Mouse (Mus musculus): Measurements from ENCODE around the gene Gpsm2. TPM values are rescaled to one million over a fixed set of nuclear protein-coding genes. Genes with fewer than 3 reads are reported as not detected.

The Gpsm2 gene
- polyA plus RNA-seq, 1 experiment from 2014 or later: 35.9 TPM

Other genes with a start within 250 kb of the Gpsm2 start
- gene 1700013F07Rik, start 188.2 kb downstream of the Gpsm2 start, polyA plus RNA-seq (2015; fragmentation: Nextera tagmentation; extraction: Ambion mirVana): not detected in 2 replicates
- gene 5330417C22Rik, start 185.8 kb downstream of the Gpsm2 start, polyA plus RNA-seq (2015; fragmentation: Nextera tagmentation; extraction: Ambion mirVana): 0.09 and 0.10 TPM in 2 replicates
- gene Tmem167b, start 159.8 kb downstream of the Gpsm2 start, polyA plus RNA-seq (2015; fragmentation: Nextera tagmentation; extraction: Ambion mirVana): 13.7 and 18.5 TPM in 2 replicates
- 13.0 and 17.4 TPM in 2 replicates for gene Taf13, start 150.6 kb downstream of the Gpsm2 start, polyA plus RNA-seq (2015; fragmentation: Nextera tagmentation; extraction: Ambion mirVana)
- 1.7 and 1.8 TPM in 2 replicates for gene Wdr47, start 131.0 kb downstream of the Gpsm2 start, polyA plus RNA-seq (2015; fragmentation: Nextera tagmentation; extraction: Ambion mirVana)
- gene Clcc1, start 68.4 kb downstream of the Gpsm2 start, polyA plus RNA-seq (2015; fragmentation: Nextera tagmentation; extraction: Ambion mirVana): 44.6 and 49.3 TPM in 2 replicates
- 0.37 and 0.56 TPM in 2 replicates for gene Aknad1, start 17.3 kb upstream of the Gpsm2 start, polyA plus RNA-seq (2015; fragmentation: Nextera tagmentation; extraction: Ambion mirVana)
- gene Stxbp3, start 118.2 kb upstream of the Gpsm2 start, polyA plus RNA-seq (2015; fragmentation: Nextera tagmentation; extraction: Ambion mirVana): 19.0 and 24.6 TPM in 2 replicates
- gene Fndc7, start 167.7 kb upstream of the Gpsm2 start, polyA plus RNA-seq (2015; fragmentation: Nextera tagmentation; extraction: Ambion mirVana): 0.05 TPM in 1 of 2 replicates, not detected in the other
- gene Prpf38b, start 189.4 kb upstream of the Gpsm2 start, polyA plus RNA-seq (2015; fragmentation: Nextera tagmentation; extraction: Ambion mirVana): 37.9 and 52.9 TPM in 2 replicates
- 0.08 TPM in 1 of 2 replicates, not detected in the other for gene Henmt1, start 217.6 kb upstream of the Gpsm2 start, polyA plus RNA-seq (2015; fragmentation: Nextera tagmentation; extraction: Ambion mirVana)
- not detected in 2 replicates for gene Gm9857, start 218.1 kb upstream of the Gpsm2 start, polyA plus RNA-seq (2015; fragmentation: Nextera tagmentation; extraction: Ambion mirVana)